22 mouse cellular contexts compared by ENCODE assay signal in the genomic region with DNA sequence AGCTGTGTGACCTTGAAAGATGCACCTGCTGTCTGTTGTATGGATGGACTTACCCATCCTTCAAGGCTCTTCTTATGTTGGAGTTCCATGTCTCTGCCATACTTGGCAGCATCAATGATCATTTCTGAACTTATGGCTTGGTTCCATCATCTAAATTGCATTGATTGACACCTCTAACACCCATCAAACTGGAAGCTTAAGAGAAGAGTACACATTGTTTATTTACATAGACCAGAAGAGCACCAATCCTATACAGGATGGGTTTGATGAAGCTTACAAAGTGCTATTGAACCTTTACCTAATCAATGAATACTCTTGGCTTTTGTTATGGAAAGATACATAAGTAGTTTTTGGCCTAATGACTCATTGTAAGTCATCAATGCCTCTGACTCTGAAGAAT.
A peak's percentile ranks its signal among the peaks of the same experiment; 100 is the strongest.
DNase-seq lines count a peak whose midpoint lies in the region; ATAC-seq and TF ChIP-seq lines count a peak whose summit lies in the region.
"Had no signal": no experiment of that assay in that cellular context is flagged by ENCODE, and none has a peak within 500 bp of the region (broad histone marks: within the 10 kb centered on the region; RNA-seq: fewer than 3 reads in every experiment).

No protein-coding gene starts in this region.

- no peak for TF ChIP-seq EP300 in liver, postnatal 0 days (IDR thresholded peaks at IDR 0.05; ENCODE audit: low read depth)

- no peak for DNase-seq in heart, embryonic 10.5 days (ENCODE audit: low spot score)
- no peak for DNase-seq in heart, adult 18-20 months
- DNase-seq in liver, adult 2 months (ENCODE audit: extremely low read depth, low read depth, low spot score): peak; percentile 39
- no peak for DNase-seq in liver, embryonic 11.5 days (ENCODE audit: low spot score)
- DNase-seq in liver, postnatal 0 days: no peak
- DNase-seq in liver: no peak
- peak; percentile 56 for DNase-seq in midbrain, embryonic 11.5 days (ENCODE audit: low spot score, missing footprints)
- DNase-seq in midbrain, postnatal 0 days (ENCODE audit: low spot score): no peak
- DNase-seq: adrenal gland, adult 2 months; adrenal gland, adult 8-10 months; adrenal gland, postnatal 10 days; adrenal gland, postnatal 14 days; adrenal gland, postnatal 25 days; adrenal gland, postnatal 36 days; B cell, adult 2 months; cerebellum, adult 11 months; cerebellum, adult 11-12 months had no signal

- no peaks in the 10 kb centered on the region for H3K36me3 ChIP-seq in heart, embryonic 10.5 days
- H3K36me3 ChIP-seq in liver, adult 2 months (ENCODE audit: control insufficient read depth, insufficient read depth, low read length): no peaks in the 10 kb centered on the region
- H3K36me3 ChIP-seq in liver, embryonic 11.5 days (ENCODE audit: control insufficient read depth, insufficient read depth, low read length): no peaks in the 10 kb centered on the region
- H3K36me3 ChIP-seq in liver, postnatal 0 days (replicated peaks; ENCODE audit: insufficient read depth, low read length): no peaks in the 10 kb centered on the region
- no peaks in the 10 kb centered on the region for H3K36me3 ChIP-seq in midbrain, embryonic 11.5 days (ENCODE audit: control insufficient read depth, insufficient read depth, low read length)
- H3K36me3 ChIP-seq in midbrain, postnatal 0 days (ENCODE audit: insufficient read depth, low read length): no peaks in the 10 kb centered on the region
- H3K36me3 ChIP-seq: G1E had no signal

- no peaks in the 10 kb centered on the region for H3K79me2 ChIP-seq in liver, adult 2 months (ENCODE audit: control insufficient read depth, insufficient read depth, low read length)

- H3K9ac ChIP-seq in liver, adult 2 months (ENCODE audit: low read depth, low read length): no peak overlapping the region
- no peak overlapping the region for H3K9ac ChIP-seq in liver, embryonic 11.5 days (ENCODE audit: low read depth, low read length)
- H3K9ac ChIP-seq in liver, postnatal 0 days (replicated peaks): no peak overlapping the region
- no peak overlapping the region for H3K9ac ChIP-seq in midbrain, embryonic 11.5 days (ENCODE audit: low read length)
- H3K9ac ChIP-seq in midbrain, postnatal 0 days (replicated peaks; ENCODE audit: low read length, poor library complexity, severe bottlenecking): no peak overlapping the region

- peaks cover 23% of the 10 kb centered on the region for H3K4me1 ChIP-seq in heart, embryonic 10.5 days
- H3K4me1 ChIP-seq in liver, adult 2 months (ENCODE audit: control insufficient read depth, insufficient read depth, low read length): peaks cover 5% of the 10 kb centered on the region; the same call in 1 of the 2 replicates
- peaks cover 4% of the 10 kb centered on the region; the same call in 1 of the 2 replicates for H3K4me1 ChIP-seq in liver, embryonic 11.5 days (replicated peaks; ENCODE audit: control insufficient read depth, insufficient read depth, low read length)
- peaks cover 12% of the 10 kb centered on the region; the same call in 1 of the 2 replicates for H3K4me1 ChIP-seq in liver, postnatal 0 days (ENCODE audit: insufficient read depth)
- peaks cover 15% of the 10 kb centered on the region for H3K4me1 ChIP-seq in midbrain, embryonic 11.5 days (ENCODE audit: control insufficient read depth, insufficient read depth, low read length)
- H3K4me1 ChIP-seq in midbrain, postnatal 0 days (ENCODE audit: insufficient read depth, low read length): no peaks in the 10 kb centered on the region

- H3K4me3 ChIP-seq in heart, embryonic 10.5 days: no peak overlapping the region
- H3K4me3 ChIP-seq in liver, adult 2 months (ENCODE audit: insufficient read depth, low read depth, low read length): no peak overlapping the region
- H3K4me3 ChIP-seq in liver, embryonic 11.5 days (ENCODE audit: low read depth, low read length): no peak overlapping the region
- no peak overlapping the region for H3K4me3 ChIP-seq in liver, postnatal 0 days (ENCODE audit: low read depth, low read length)
- no peak overlapping the region for H3K4me3 ChIP-seq in midbrain, embryonic 11.5 days (ENCODE audit: low read depth, low read length)
- no peak overlapping the region for H3K4me3 ChIP-seq in midbrain, postnatal 0 days (ENCODE audit: low read depth, low read length)

- H3K9me3 ChIP-seq in heart, embryonic 10.5 days: no peaks in the 10 kb centered on the region
- H3K9me3 ChIP-seq in liver, embryonic 11.5 days (ENCODE audit: control insufficient read depth, low read length): no peaks in the 10 kb centered on the region
- H3K9me3 ChIP-seq in liver, postnatal 0 days (ENCODE audit: low read length): no peaks in the 10 kb centered on the region
- H3K9me3 ChIP-seq in midbrain, embryonic 11.5 days (ENCODE audit: control insufficient read depth, low read length): no peaks in the 10 kb centered on the region
- no peaks in the 10 kb centered on the region for H3K9me3 ChIP-seq in midbrain, postnatal 0 days (ENCODE audit: low read length)
- H3K9me3 ChIP-seq: G1E had no signal

- TF ChIP-seq POLR2A in liver, adult 2 months (IDR thresholded peaks at IDR 0.05; ENCODE audit: extremely low read depth, insufficient read depth, low read length): no peak

- H3K27me3 ChIP-seq in heart, embryonic 10.5 days (ENCODE audit: insufficient read depth, poor library complexity, severe bottlenecking): no peaks in the 10 kb centered on the region
- H3K27me3 ChIP-seq in liver, adult 2 months (ENCODE audit: control insufficient read depth, insufficient read depth, low read length): no peaks in the 10 kb centered on the region
- no peaks in the 10 kb centered on the region for H3K27me3 ChIP-seq in liver, embryonic 11.5 days (replicated peaks; ENCODE audit: control insufficient read depth, insufficient read depth, low read length)
- H3K27me3 ChIP-seq in liver, postnatal 0 days (ENCODE audit: insufficient read depth, low read length): no peaks in the 10 kb centered on the region
- H3K27me3 ChIP-seq in midbrain, embryonic 11.5 days (ENCODE audit: control insufficient read depth, insufficient read depth, low read length): no peaks in the 10 kb centered on the region
- H3K27me3 ChIP-seq in midbrain, postnatal 0 days (ENCODE audit: insufficient read depth, low read length): no peaks in the 10 kb centered on the region
- H3K27me3 ChIP-seq: CH12.LX, Patski had no signal

- ATAC-seq in liver, embryonic 11.5 days (replicated peaks; ENCODE audit: low FRiP score): no peak
- peak; percentile 62; the same call in 1 of the 2 replicates for ATAC-seq in liver, postnatal 0 days
- no peak for ATAC-seq in midbrain, embryonic 11.5 days (ENCODE audit: low FRiP score)
- ATAC-seq in midbrain, postnatal 0 days (ENCODE audit: low FRiP score): no peak
- ATAC-seq: activated CD4-positive, CD25-positive, alpha-beta regulatory T cell, adult 4 months; CD4-positive, CD25-positive, alpha-beta regulatory T cell, adult 4 months; Patski had no signal

- H3K4me2 ChIP-seq in liver, embryonic 11.5 days: no peak overlapping the region
- no peak overlapping the region for H3K4me2 ChIP-seq in liver, postnatal 0 days (ENCODE audit: low read depth, low read length)
- H3K4me2 ChIP-seq in midbrain, embryonic 11.5 days: no peak overlapping the region
- no peak overlapping the region for H3K4me2 ChIP-seq in midbrain, postnatal 0 days (ENCODE audit: low read depth, low read length, poor library complexity, severe bottlenecking)

- H3K27ac ChIP-seq in heart, embryonic 10.5 days: 0 out of 2 replicates have a peak overlapping the region, but pooled peaks have one; percentile 30
- no peak overlapping the region for H3K27ac ChIP-seq in liver, adult 2 months (replicated peaks; ENCODE audit: insufficient read depth, low read depth, low read length)
- no peak overlapping the region for H3K27ac ChIP-seq in liver, embryonic 11.5 days (ENCODE audit: low read depth, low read length)
- H3K27ac ChIP-seq in liver, postnatal 0 days (ENCODE audit: low read depth): no peak overlapping the region
- no peak overlapping the region for H3K27ac ChIP-seq in midbrain, embryonic 11.5 days (ENCODE audit: low read depth, low read length)
- H3K27ac ChIP-seq in midbrain, postnatal 0 days (ENCODE audit: low read depth, low read length): no peak overlapping the region

- no peak for TF ChIP-seq CTCF in liver, adult 2 months (IDR thresholded peaks at IDR 0.05; ENCODE audit: low read depth, low read length)
- no peak for TF ChIP-seq CTCF in liver, postnatal 0 days (IDR thresholded peaks at IDR 0.05; ENCODE audit: low read depth)
- TF ChIP-seq CTCF in midbrain, postnatal 0 days (IDR thresholded peaks at IDR 0.05): no peak

Comparison
In these comparisons a context has a peak if more than half of its experiments do, and no peak if none do; other contexts are left out.
1. DNase-seq: peak in liver, adult 2 months (single experiment) and midbrain, embryonic 11.5 days (single experiment); none in heart, embryonic 10.5 days (single experiment), heart, adult 18-20 months (0 of 2), liver, embryonic 11.5 days (single experiment), liver, postnatal 0 days (single experiment), liver (single experiment) and midbrain, postnatal 0 days (single experiment).